Mouse (Mus musculus) left cerebral cortex, adult 9 months (tissue): ENCODE measurements around the gene Utp6.
A peak's percentile ranks its signal among the peaks of the same experiment; 100 is the strongest.
"Not testable (repeated sequence)": the region's sequence is repeated elsewhere in the genome, so short reads cannot be mapped to it uniquely, and the experiment has no call there.

Experiments
- DNase-seq, 2 experiments: peaks; one replicate each; pipeline ENCODE4 v3.0.0; 2022; ENCODE audit warnings: low spot score in 2 of 2

The Utp6 gene

GRCm38 (mm10) chr11:79962125-79962876 lies at the start of gene Utp6:
Utp6 (minus strand) TSS chr11:79962390.
- peak; percentile 90 to 99 for DNase-seq

DNA sequence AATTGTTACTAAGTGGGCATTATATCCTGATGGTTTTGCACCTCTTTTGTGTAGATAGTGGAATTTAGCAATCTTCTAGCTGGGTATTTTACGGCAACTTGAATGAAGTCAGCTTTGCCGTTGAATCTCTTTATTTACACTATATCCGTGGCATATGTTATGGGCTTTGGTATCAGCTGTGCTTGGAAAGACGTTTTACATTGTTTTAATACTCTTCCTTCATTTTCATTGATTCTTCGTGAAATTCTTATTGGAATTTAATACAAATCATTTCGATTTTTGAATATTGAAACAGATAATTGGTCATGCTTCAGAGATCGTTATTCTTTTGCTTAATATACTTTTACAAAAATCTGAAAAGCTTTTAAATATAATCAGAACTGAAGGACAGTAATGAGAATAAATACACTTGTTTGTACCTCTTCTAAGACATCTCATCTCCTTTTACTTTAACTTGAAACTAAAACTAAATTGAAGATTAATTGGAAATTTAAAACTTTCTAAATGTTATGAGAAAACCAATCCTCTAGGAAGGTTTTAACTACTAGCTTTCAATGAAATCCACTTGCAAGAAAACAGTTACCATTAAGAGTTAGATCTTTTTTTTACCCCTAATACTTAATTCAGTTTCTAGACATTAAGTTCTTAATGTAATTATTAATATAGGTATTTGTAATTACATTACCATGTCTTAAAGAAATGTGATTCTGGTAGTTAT lies 32.2 kb upstream of the Utp6 start:
- DNase-seq = no peak

- DNase-seq = peak in 1 of 2 experiments; percentile 8
These were observed 31.4 kb upstream of the Utp6 start for GRCm38 (mm10) chr11:79993356-79994270.

DNA sequence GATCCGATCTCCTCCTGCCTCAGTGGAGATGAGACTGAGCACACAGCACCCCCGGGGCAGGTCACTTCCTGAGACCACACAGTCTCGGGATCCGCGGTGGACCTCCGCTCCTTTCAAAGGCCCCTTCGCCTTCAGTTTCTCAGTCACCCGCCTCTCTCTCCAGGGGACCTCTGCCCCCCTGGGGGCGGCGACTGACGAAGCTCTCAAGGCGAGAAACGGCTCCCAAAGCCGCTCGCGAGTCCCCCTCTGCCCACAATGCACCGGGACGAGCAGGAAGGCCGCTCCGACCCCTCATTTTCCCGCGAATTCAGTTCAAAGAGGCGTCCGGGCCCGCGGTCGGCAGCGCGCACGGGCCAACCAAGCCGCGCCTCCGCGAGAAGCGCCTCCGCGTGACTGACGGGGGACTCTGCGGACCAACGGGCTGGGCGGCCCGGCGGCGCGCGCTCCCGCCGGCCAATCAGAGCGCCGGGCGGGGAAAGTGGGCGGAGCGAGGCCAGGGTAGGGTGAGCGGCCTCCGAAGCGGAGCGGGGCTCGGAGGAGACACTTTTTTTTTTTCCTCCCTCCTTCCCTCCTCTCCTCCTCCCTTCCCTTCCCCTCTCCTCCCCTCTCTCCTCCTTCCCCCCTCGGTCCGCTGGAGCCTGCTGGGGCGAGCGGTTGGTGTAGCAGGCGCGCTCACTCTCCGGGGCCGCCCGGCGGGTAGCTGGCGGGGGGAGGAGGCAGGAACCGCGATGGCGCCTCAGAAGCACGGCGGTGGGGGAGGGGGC lies 30.6 kb upstream of the Utp6 start, which contains the start of gene Suz12:
Gene Suz12, plus strand, starts transcription at position 515 of the 764 bp plus-strand sequence.
- peak; percentile 87 to 93 for DNase-seq

GRCm38 (mm10) chr11:79992035-79992591 lies 29.9 kb upstream of the Utp6 start:
- DNase-seq = no peak

DNA sequence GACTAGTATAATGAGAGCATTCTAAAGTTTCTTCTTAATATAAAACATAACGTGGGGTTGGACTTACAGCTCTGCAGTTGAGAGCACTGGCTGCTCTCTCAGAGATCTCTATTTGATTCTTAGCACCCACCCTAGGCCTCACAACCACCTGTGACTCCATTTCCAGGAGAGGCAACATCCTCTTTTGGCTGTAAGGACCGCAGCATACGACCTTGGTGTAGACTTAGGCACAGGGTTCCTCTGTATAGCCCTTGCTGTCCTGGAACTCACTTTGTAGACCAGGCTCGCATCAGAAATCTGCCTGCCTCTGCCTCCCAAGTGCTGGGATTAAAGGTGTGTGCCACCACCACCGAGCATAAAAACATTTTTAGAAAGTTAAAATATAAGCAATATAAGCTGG lies 29.4 kb upstream of the Utp6 start:
- no peak for DNase-seq

- DNase-seq = no peak
These were observed 27.9 kb upstream of the Utp6 start for GRCm38 (mm10) chr11:79990120-79990519.

- no peak for DNase-seq
These were observed 25.7 kb upstream of the Utp6 start for GRCm38 (mm10) chr11:79987896-79988295.

- DNase-seq = no peak
These were observed 24.7 kb upstream of the Utp6 start for GRCm38 (mm10) chr11:79986886-79987285.

- DNase-seq = not testable (repeated sequence)
These were observed 15.6 kb upstream of the Utp6 start for GRCm38 (mm10) chr11:79977747-79978146.

DNA sequence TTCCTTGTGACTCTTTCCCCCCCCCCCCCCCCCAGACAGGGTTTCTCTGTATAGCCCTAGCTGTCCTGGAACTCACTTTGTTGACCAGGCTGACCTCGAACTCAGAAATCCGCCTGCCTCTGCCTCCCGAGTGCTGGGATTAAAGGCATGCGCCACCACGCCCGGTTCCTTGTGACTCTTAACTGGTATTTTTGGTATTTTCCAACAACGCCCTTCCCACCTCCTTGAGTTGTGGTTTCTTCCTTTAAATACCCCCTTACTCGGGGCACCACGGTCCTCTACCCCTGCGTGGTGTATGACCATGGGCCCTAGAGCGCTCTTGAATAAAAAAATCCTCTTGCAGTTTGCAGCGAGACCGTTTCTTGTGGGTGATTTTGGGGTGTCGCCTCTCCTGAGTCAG lies 14.9 kb upstream of the Utp6 start:
- DNase-seq = not testable (repeated sequence)

DNA sequence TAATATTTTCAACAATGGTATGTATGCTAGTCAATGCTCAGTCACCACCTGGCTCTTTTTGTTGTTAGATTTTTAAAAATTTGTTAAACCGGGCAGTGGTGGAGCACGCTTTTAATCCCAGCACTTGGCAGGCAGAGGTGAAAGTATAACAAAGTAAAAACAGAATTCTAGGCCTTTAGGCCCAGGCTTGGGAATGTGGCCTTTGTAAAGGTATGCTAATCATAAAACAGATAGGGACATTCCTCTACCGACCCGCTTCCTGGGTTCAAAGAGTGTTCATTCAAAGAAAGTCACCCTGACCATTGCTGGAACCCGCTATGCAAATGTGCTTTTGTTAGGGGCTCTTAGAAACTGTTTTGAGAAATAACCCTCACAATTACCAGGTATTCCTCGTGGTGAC lies 14.5 kb upstream of the Utp6 start:
- DNase-seq = not testable (repeated sequence)

DNA sequence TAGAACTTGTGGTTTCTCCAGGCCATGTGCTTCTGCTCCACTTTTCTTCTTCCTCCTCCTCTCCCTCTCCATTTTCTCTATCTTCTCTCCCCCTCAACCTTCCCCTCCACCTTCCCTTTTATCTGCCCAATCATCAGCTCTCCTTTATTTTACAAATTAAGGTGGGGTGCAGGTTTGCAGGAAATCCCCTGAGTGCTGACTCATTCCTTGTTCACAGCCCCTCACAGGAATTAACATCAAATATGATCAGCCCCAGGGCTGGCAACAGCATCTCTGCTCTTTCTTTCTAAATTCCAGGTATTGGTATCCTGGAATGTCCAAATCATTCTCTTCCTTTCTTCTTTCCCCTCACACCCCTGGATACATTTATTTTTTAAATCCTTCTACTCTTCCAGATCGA lies 14.0 kb upstream of the Utp6 start:
- no peak for DNase-seq

GRCm38 (mm10) chr11:79975377-79975776 lies 13.2 kb upstream of the Utp6 start:
- DNase-seq = no peak

DNA sequence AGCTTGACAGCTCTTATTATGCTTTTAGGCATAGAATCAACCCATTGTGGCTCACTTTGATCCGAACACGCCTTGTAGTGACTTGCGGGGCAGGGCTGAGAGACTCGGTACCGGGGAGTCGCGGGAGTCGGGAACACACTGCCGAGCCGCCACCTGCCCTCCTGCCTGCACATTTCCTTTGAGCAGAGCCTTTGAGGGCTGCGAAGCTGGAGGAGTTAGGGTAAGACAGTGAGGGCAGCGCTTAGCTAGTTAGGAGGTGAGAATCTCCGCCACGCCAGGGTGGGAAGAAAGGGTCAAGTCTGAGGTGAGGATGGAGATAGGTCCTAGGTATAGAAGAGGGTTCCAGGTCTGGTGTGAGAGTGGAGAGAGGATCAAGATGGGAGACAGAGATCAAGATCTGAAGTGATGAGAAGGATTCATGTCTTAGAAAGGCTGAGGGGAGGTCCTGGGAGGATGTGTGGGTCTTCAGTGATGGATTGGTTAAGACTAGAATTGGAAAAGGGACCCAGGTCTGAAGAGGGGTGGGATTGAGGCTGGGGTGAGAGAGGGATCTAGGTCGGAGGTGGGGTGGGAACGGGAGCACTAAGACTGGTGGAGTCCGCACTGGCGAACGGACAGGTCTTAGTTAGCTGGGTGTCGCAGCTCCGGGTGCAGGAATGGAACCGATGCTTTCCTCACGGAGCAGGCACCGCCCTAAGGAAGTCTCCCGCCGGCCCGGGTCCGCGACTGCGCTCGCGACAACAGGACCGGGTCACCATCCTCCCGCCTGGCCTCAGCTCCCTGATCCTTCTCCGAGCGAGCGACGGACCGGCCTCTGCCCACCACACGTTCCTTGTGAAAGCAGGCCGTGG lies 11.7 kb upstream of the Utp6 start:
- no peak for DNase-seq

DNA sequence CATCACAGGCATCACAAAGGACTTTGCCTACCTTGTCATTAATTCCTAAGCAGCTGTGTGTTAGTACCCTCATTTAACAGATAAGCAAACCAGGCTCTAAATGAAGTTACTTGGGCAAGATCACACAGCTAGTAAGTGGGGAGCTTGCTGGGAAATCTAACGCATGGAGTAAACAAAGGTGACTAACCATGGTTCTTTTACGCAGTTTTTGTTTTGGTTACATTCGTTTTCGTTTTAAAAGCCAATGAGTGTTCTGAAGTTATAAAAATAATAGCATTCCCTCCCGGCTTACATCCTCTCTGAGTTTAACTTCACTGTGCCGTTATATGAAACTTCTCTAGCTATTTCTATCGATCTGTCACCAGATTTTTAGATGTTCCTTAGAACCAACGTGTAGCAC lies 10.9 kb upstream of the Utp6 start:
- no peak for DNase-seq

- no peak for DNase-seq
These were observed 5.6 kb upstream of the Utp6 start for GRCm38 (mm10) chr11:79967752-79968151.

DNA sequence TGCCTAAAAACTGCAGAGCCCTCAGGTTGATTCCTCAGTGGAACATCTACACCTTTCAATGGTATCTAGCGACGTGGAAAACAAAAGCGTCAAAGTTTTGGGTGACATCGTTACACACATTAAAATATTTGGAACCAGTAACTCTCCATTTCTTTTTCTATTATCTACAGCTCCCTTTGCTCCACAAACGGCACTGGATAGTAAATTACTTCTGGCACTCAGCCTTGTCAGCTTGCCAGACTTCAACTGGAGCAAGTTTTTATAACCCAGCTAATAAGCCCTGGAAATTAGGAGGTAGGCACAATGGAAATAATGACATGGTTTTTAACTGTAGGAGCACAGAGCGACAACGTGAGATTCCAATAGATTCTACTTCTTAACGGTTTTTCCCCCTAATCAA lies 3.7 kb upstream of the Utp6 start:
- DNase-seq = peak in 1 of 2 experiments; percentile 16

- no peak for DNase-seq
These were observed 1.2 kb upstream of the Utp6 start for GRCm38 (mm10) chr11:79963212-79963974.
